Comparison of ENCODE assay signal across 9 mouse cellular contexts in genomic region chr9:122084175-122084574, GRCm38 (mm10). TPM values are rescaled to one million over a fixed set of nuclear protein-coding genes. Genes with fewer than 3 reads are reported as not detected.
A peak's percentile ranks its signal among the peaks of the same experiment; 100 is the strongest.
DNase-seq lines count a peak whose midpoint lies in the region; ATAC-seq lines count a peak whose summit lies in the region.
"Had no signal": no experiment of that assay in that cellular context is flagged by ENCODE, and none has a peak within 500 bp of the region (broad histone marks: within the 10 kb centered on the region; RNA-seq: fewer than 3 reads in every experiment).

No protein-coding gene starts in this region.

- no peaks in the 10 kb centered on the region for H3K36me3 ChIP-seq in heart, embryonic 10.5 days

- H3K4me1 ChIP-seq in heart, embryonic 10.5 days: peaks cover 2% of the 10 kb centered on the region; the same call in 1 of the 2 replicates

- H3K9me3 ChIP-seq in heart, embryonic 10.5 days: no peaks in the 10 kb centered on the region

- WGBS in heart, embryonic 10.5 days: 31% methylated on average over 4 of the region's 4 CpGs

- no peak for ATAC-seq in inflammation-experienced regulatory T-cells, adult 6 months

- H3K4me3 ChIP-seq in heart, embryonic 10.5 days: no peak overlapping the region

- no peaks in the 10 kb centered on the region for H3K27me3 ChIP-seq in heart, embryonic 10.5 days (ENCODE audit: insufficient read depth, poor library complexity, severe bottlenecking)

- peak; percentile 99 for DNase-seq in heart, adult 11 months
- no peak for DNase-seq in heart, embryonic 10.5 days (ENCODE audit: low spot score)
- DNase-seq in gastrocnemius, adult 8-10 months (ENCODE audit: low spot score in 2 of 2): peak; percentile 8 to 15
- peak; percentile 69 for DNase-seq in kidney, adult 18-20 months
- DNase-seq in lung, postnatal 4 days: peak; percentile 79 to 87
- no peak for DNase-seq in cerebellum, adult 18-20 months
- no peak for DNase-seq in layer of hippocampus, adult 11-12 months (ENCODE audit: low spot score)

- H3K27ac ChIP-seq in heart, embryonic 10.5 days: no peak overlapping the region
- H3K27ac ChIP-seq: macrophage had no signal

RNA-seq across cellular contexts. Expression of gene Snrk, which starts 32.9 kb away (rescaled TPM):
- polyA plus RNA-seq in heart, embryonic 10.5 days (2016; fragmentation: Nextera tagmentation; extraction: Ambion mirVana): 39.3 and 54.0 TPM in 2 replicates
- 10 to 100 TPM; 37.1 to 69.7 (median 59.6) TPM for total RNA-seq in gastrocnemius, adult 8-10 months (2022)
- polyA plus RNA-seq in inflammation-experienced regulatory T-cells, adult 6 months (2017; shearing (Covaris generic)): 10 to 100 TPM; 20.1 to 26.7 (median 25.2) TPM

Comparison
In these comparisons a context has a peak if more than half of its experiments do, and no peak if none do; other contexts are left out.
1. DNase-seq: peak in heart, adult 11 months (single experiment), gastrocnemius, adult 8-10 months (2 of 2), kidney, adult 18-20 months (single experiment) and lung, postnatal 4 days (2 of 2); none in heart, embryonic 10.5 days (single experiment), cerebellum, adult 18-20 months (0 of 2) and layer of hippocampus, adult 11-12 months (single experiment).